Mouse (Mus musculus) embryonic fibroblast, embryonic 13.5 days (primary cell): ENCODE data around the gene Nfatc2ip.

ENCODE experiments used
- CTCF ChIP-seq: IDR thresholded peaks from 2 replicates; pipeline ENCODE4 v1.5.1; 2011; ENCODE audit warnings: mild to moderate bottlenecking, control low read depth, low read length, moderate library complexity, borderline replicate concordance; ENCODE audit not compliant: insufficient read depth
- POLR2A ChIP-seq: IDR thresholded peaks from 2 replicates; pipeline ENCODE4 v1.6.1; 2011; ENCODE audit warnings: low read depth, mild to moderate bottlenecking, control low read depth, low read length, moderate library complexity

DNA sequence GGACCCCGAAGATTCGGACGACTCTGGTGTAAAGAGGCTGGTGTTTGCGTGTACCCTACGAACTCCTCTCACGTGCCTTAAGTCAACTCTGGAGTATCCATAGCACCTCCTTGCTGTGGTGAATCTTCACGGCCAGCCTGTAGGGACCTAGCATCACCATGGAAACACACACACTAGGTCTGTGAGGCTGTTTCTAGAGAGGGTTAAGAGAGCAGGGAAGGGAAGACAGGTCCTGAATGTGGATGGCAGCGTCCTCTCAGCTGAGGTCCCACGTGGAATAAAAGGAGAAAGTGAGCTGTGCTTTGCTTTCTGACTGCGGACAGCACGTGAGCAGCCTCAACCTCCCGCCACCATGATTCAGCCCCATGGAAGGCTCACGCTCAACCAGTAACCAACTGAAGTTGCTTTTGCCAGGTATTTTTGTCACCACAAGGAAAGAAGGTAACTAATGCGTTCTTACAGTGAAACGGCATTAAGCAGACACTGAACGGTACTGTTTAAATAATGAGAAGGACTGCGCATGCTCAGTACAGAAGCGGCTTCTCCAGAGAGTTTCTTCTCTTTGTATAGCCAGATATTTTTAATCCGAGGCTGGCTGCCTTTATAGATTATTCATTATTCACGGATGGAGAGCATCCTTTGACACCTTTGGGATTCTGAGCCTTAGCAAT is 45.7 kb downstream of the Nfatc2ip start:
- TF ChIP-seq CTCF = no peak
- no peak for TF ChIP-seq POLR2A
